Mouse (Mus musculus) spleen, embryonic (tissue): Measurements from ENCODE around the gene Kank2.

Experiments
- CTCF ChIA-PET: fragments of 350-600 bp; sonication (Branson Sonifier 250); formaldehyde crosslinking; loops from one replicate; lab custom pipeline; 2022; lab: Charles Lee

Kank2 gene

GRCm38 (mm10) chr9:21721036-21721435, 77.5 kb downstream of the Kank2 start:
- CTCF ChIA-PET: no interaction called here

GRCm38 (mm10) chr9:21717015-21717414, 81.5 kb downstream of the Kank2 start:
- CTCF ChIA-PET: no interaction called here
